In genomic region chr19:45209776-45210422, GRCm38 (mm10) we compare ENCODE assay signal across 23 mouse cellular contexts. TPM values are rescaled to one million over a fixed set of nuclear protein-coding genes. Genes with fewer than 3 reads are reported as not detected.
"Had no signal": no experiment of that assay in that cellular context is flagged by ENCODE, and none has a peak within 500 bp of the region (broad histone marks: within the 10 kb centered on the region; RNA-seq: fewer than 3 reads in every experiment).

No protein-coding gene starts in this region.

- H3K36me3 ChIP-seq: liver, embryonic 12.5 days; lung, embryonic 15.5 days; neural tube, embryonic 12.5 days had no signal

- H3K9ac ChIP-seq: liver, embryonic 12.5 days; lung, embryonic 15.5 days; neural tube, embryonic 12.5 days had no signal

- H3K27ac ChIP-seq: layer of hippocampus, adult 2 months; liver, embryonic 12.5 days; lung, embryonic 15.5 days; macrophage; neural tube, embryonic 12.5 days had no signal

- ATAC-seq: liver, embryonic 12.5 days had no signal

- H3K9me3 ChIP-seq: lung, embryonic 15.5 days; neural tube, embryonic 12.5 days had no signal

- DNase-seq: kidney, adult 11 months; kidney, postnatal 10 days; kidney, postnatal 4 days; left cerebral cortex, postnatal 4 days; lung, postnatal 14 days; midbrain, embryonic 14.5 days; retina, postnatal 1 day; right cerebral cortex, postnatal 4 days; spleen, adult 18-20 months; thymus, postnatal 4 days had no signal

- H3K4me2 ChIP-seq: liver, embryonic 12.5 days; lung, embryonic 15.5 days; neural tube, embryonic 12.5 days had no signal

- H3K4me1 ChIP-seq: liver, embryonic 12.5 days; neural tube, embryonic 12.5 days had no signal

- H3K4me3 ChIP-seq: layer of hippocampus, adult 2 months; liver, embryonic 12.5 days; lung, embryonic 15.5 days; neural tube, embryonic 12.5 days had no signal

RNA-seq across cellular contexts. Expression of gene Lbx1, which starts 25.7 kb away (rescaled TPM):
- total RNA-seq: layer of hippocampus, adult 2 months; layer of hippocampus, postnatal 14 days; left cerebral cortex, adult 18-20 months; left cerebral cortex, postnatal 10 days; left cerebral cortex, postnatal 4 days; monocyte, adult 5-6 weeks; neutrophil, adult 5-6 weeks had no signal
- polyA plus RNA-seq: liver, embryonic 16.5 days; lung, embryonic 15.5 days; macrophage; stomach, embryonic 14.5 days had no signal

RNA-seq across cellular contexts. Expression of gene Tlx1, which starts 59.4 kb away (rescaled TPM):
- total RNA-seq: layer of hippocampus, adult 2 months; layer of hippocampus, postnatal 14 days; left cerebral cortex, adult 18-20 months; left cerebral cortex, postnatal 10 days; left cerebral cortex, postnatal 4 days; monocyte, adult 5-6 weeks; neutrophil, adult 5-6 weeks had no signal
- polyA plus RNA-seq: kidney, embryonic 14.5 days; liver, embryonic 12.5 days; lung, embryonic 15.5 days; macrophage; midbrain, embryonic 14.5 days had no signal
